ENCODE assay signal across 20 mouse cellular contexts in the genomic region with DNA sequence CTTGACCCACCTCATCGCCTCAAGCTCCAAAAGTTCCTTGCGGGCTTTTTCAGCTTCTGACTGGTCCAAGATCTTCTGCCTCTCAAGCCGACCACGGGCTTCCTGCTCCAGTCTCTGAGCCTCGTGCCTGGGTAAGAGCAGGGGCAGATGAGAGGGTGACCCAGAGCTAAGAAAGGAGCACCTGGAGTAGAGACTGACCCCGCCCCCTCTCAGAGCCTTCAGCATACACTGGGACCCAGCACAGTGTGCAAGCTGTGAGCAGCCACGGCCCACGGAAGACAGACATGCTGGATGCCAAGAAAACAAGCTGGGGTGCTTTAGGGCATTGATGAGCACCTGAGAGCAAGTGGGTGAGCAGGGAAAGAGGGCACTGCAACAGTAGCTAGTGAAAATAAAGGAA. TPM values are rescaled to one million over a fixed set of nuclear protein-coding genes. Genes with fewer than 3 reads are reported as not detected.
"Had no signal": no experiment of that assay in that cellular context is flagged by ENCODE, and none has a peak within 500 bp of the region (broad histone marks: within the 10 kb centered on the region; RNA-seq: fewer than 3 reads in every experiment).

No protein-coding gene starts in this region.

- H3K9me3 ChIP-seq: liver, embryonic 13.5 days; liver, embryonic 15.5 days; lung, embryonic 15.5 days; megakaryocyte, embryonic 14.5 days; midbrain, embryonic 13.5 days; midbrain, embryonic 15.5 days; neural tube, embryonic 12.5 days; stomach, embryonic 15.5 days had no signal

- ATAC-seq: liver, postnatal 0 days; lung, postnatal 0 days; midbrain, embryonic 13.5 days; midbrain, embryonic 15.5 days had no signal

- H3K27me3 ChIP-seq: liver, embryonic 13.5 days; liver, embryonic 15.5 days; lung, embryonic 15.5 days; megakaryocyte, embryonic 14.5 days; midbrain, embryonic 13.5 days; midbrain, embryonic 15.5 days; neural tube, embryonic 12.5 days; stomach, embryonic 15.5 days had no signal

- H3K4me1 ChIP-seq: liver, embryonic 13.5 days; liver, embryonic 15.5 days; lung, embryonic 15.5 days; midbrain, embryonic 13.5 days; midbrain, embryonic 15.5 days; neural tube, embryonic 12.5 days; stomach, embryonic 15.5 days had no signal

- DNase-seq: liver, embryonic 13.5 days; liver, postnatal 0 days; lung, adult 2 months; lung, postnatal 14 days; lung, postnatal 36 days; right cerebral cortex, postnatal 14 days had no signal

- H3K27ac ChIP-seq: liver, embryonic 13.5 days; liver, embryonic 15.5 days; lung, embryonic 15.5 days; macrophage; midbrain, embryonic 13.5 days; midbrain, embryonic 15.5 days; neural tube, embryonic 12.5 days; stomach, embryonic 15.5 days; stomach, postnatal 0 days had no signal

- H3K9ac ChIP-seq: liver, embryonic 13.5 days; liver, embryonic 15.5 days; liver, postnatal 0 days; lung, embryonic 15.5 days; midbrain, embryonic 15.5 days; neural tube, embryonic 12.5 days; stomach, embryonic 15.5 days had no signal

- H3K36me3 ChIP-seq: liver, embryonic 13.5 days; liver, embryonic 15.5 days; lung, embryonic 15.5 days; midbrain, embryonic 13.5 days; midbrain, embryonic 15.5 days; neural tube, embryonic 12.5 days; stomach, embryonic 15.5 days had no signal

- H3K4me2 ChIP-seq: liver, embryonic 13.5 days; liver, embryonic 15.5 days; lung, embryonic 15.5 days; midbrain, embryonic 11.5 days; midbrain, embryonic 13.5 days; midbrain, embryonic 15.5 days; neural tube, embryonic 12.5 days; stomach, embryonic 15.5 days had no signal

- H3K4me3 ChIP-seq: liver, embryonic 13.5 days; liver, embryonic 15.5 days; lung, embryonic 15.5 days; megakaryocyte, embryonic 14.5 days; midbrain, embryonic 13.5 days; midbrain, embryonic 15.5 days; neural tube, embryonic 12.5 days; stomach, embryonic 15.5 days had no signal

RNA-seq across cellular contexts. Expression of gene Cdiptos, which starts 12.9 kb away (rescaled TPM):
- total RNA-seq: midbrain, postnatal 0 days had no signal

RNA-seq across cellular contexts. Expression of gene Pagr1b, which starts 27.5 kb away (rescaled TPM):
- total RNA-seq: megakaryocyte progenitor cell, adult 5-6 weeks had no signal
- polyA plus RNA-seq: liver, embryonic 15.5 days; lung, embryonic 15.5 days; midbrain, embryonic 11.5 days; midbrain, postnatal 0 days; neural tube, embryonic 12.5 days; neural tube, embryonic 14.5 days; stomach, embryonic 15.5 days; stomach, postnatal 0 days had no signal

RNA-seq across cellular contexts. Expression of gene Pagr1a, which starts 28.3 kb away (rescaled TPM):
- total RNA-seq: midbrain, postnatal 0 days had no signal
